Mouse (Mus musculus) urinary bladder, postnatal 36 days (tissue): ENCODE results near the gene Pygb.

Experiments
- DNase-seq, 2 experiments: peaks; one replicate each; pipeline ENCODE4 v3.0.0; 2022; ENCODE audit warnings: low spot score in 2 of 2, mixed read lengths in 1 of 2

Pygb gene

DNA sequence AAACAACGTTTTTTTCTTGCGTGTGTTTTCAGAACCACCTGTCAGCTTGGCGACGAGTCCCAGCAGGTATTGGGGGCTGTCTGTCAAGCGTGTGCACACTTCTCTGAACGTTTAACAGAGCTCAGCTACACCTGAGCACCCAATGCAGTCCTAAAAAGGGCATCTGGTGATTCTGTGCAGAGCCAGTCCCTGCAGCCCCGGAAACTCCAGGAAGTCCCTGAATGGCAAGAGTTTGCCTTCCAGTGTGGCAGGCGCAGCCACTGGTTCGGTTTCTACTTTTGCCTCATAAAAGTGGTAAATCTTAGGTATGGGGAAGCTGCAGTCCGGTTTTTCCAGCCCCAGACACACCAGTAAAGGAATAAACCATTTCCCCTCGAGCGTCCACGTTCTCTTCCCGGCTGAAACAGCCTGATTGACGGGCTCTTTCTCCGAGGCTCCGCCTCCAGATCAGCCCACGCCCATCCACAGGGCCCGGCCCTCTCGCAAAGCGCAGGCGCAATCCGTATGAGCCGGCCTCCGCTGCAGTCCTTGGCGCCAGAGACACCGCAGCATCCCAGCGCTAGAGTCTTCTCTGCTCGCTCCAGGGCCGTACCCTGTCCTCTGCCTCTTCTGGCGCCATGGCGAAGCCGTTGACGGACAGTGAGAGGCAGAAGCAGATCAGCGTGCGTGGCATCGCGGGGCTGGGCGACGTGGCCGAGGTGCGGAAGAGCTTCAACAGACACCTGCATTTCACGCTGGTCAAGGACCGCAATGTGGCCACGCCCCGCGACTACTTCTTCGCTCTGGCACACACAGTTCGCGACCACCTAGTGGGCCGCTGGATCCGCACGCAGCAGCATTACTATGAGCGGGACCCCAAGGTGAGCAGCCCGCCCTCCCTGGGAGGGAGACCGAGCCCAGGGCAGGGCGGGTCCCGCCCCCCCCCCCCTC lies at the start of gene Pygb:
Gene Pygb, plus strand, starts transcription at position 485 of the 930 bp plus-strand sequence.
- peak; percentile 79 to 82 for DNase-seq

DNA sequence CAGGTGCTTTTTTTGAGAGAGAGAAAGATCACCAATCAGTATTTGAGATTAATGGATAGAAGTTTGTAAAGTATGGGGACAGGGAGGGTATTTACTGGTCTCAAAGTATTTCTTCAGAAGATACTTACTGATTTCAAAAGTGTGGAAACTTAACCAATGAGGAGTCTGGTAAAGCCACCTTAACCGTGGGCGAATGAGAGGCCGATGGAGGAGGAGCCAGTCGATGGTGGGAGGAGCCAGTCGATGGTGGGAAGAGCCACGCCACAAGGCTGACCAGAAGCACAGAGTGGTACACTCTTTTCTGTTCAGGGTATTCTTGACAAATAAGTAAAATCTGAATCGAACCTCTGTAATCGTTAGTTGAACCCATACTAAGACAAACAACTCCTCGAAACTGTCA lies 48.7 kb upstream of the Pygb start:
- DNase-seq = no peak

- DNase-seq = no peak
These were observed 46.2 kb upstream of the Pygb start for GRCm38 (mm10) chr2:150740145-150740841.

GRCm38 (mm10) chr2:150741405-150741804 lies 45.1 kb upstream of the Pygb start:
- no peak for DNase-seq

GRCm38 (mm10) chr2:150745016-150745415 lies 41.5 kb upstream of the Pygb start:
- no peak for DNase-seq

DNA sequence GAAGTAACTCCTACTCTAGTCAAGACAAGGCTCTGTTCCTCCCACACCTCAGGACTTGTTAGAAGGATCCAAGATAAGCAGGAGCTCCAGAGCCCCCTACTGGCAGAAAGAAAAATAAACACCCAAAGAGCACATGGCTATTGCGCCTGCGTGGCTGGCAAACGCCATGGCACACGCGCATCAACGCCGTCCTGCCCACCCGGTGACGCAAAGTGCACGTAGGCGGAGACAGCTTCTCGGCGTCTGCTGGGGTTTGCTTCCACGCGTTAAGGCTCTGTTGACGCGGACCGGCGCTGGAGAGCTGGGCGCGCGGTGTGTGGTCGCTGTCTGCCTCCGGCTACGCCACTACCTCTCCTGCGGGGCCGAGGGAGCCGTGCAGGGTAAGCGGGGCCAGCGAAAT lies 37.7 kb upstream of the Pygb start, which contains the start of gene Entpd6:
Gene Entpd6, plus strand, starts transcription at position 189 of the 400 bp plus-strand sequence.
- peak; percentile 94 to 96 for DNase-seq

- DNase-seq = peak in 1 of 2 experiments; percentile 27
These were observed 37.3 kb upstream of the Pygb start for GRCm38 (mm10) chr2:150749283-150749682.

GRCm38 (mm10) chr2:150750129-150750979 lies 36.2 kb upstream of the Pygb start:
- peak in 1 of 2 experiments; percentile 17 for DNase-seq

- DNase-seq = no peak
These were observed 31.5 kb upstream of the Pygb start for GRCm38 (mm10) chr2:150755016-150755415.

GRCm38 (mm10) chr2:150761476-150761875 lies 25.1 kb upstream of the Pygb start:
- DNase-seq = no peak

GRCm38 (mm10) chr2:150765619-150766018 lies 20.9 kb upstream of the Pygb start:
- no peak for DNase-seq

DNA sequence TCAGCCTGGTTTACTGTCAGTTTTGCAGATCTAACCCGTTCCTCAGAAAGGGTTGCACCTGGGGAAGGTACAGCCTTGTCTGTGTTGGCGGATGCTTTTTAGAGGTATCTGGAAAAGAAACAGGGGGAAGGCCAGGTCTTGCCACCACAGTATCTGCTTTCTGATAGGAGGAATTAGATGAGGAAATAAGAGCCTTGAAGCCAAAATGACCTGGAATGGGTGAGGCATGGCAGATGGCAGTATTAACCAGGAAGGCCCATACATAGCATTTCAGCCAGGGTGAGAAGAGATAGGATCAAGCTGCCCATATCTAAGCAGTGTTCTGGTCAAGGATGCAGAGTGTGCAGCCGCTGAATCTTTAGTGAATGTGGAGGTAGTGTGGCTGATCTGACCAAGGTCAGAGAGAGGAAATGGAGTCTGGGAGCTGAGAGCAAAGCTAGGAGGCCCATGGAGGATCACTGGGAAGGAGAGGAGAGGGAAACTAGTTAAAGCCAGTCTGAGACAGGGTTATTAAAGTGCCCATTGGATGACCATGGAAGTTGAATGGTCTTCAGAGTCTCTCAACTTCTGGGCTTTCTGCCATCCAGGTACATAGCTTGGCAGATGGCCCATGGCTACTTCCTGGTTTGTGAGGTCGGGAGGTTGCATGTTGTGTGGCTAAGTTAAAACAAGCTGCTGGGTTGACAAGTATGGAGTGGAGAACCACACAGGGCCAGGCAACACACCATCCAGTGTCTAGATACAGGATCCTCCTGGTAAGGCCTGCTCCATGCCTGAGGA lies 20.3 kb upstream of the Pygb start:
- DNase-seq = no peak

DNA sequence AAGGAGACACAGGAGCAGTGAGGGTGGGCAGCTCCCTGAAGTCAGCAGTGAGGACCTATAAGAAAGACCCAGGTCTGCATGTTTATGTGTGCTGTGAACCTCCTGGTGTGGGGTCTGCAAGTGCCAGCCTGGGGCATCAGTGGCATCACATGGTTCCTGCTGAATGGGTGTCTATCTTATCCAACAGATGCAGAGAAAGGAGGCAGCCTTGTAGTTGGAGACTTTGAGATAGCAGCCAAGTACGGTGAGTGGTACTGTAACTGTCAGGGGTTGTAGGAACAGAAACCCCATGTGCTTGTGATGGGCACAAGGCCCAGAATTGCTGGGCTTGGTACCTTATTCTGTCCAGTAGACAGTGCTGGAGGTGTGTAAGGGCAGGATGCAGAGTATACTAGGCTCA lies 17.9 kb upstream of the Pygb start:
- DNase-seq = no peak

DNA sequence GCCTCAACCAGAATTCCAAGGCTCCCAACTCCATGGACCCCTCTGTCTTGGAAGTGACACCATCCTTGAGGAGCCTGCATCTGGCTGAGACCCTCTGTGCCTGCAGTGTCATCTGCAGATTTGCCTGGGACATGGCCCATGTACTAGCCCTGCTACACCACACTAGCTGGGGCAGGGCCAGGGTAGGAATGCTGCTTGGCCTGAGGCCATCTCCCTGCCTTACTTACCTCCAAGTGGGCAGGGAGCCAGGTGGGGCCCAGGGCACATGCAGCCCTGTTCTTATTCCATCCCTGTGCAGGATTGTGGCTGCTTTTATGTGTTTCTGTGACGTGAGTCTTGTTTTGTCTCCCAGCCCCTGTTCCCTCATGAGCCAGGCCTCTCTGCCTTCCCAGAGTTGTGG lies 15.8 kb upstream of the Pygb start:
- peak; percentile 86 to 90 for DNase-seq

GRCm38 (mm10) chr2:150771169-150771568 lies 15.4 kb upstream of the Pygb start:
- no peak for DNase-seq

GRCm38 (mm10) chr2:150771996-150772395 lies 14.5 kb upstream of the Pygb start:
- DNase-seq = no peak

GRCm38 (mm10) chr2:150772466-150773119 lies 13.9 kb upstream of the Pygb start:
- no peak for DNase-seq

DNA sequence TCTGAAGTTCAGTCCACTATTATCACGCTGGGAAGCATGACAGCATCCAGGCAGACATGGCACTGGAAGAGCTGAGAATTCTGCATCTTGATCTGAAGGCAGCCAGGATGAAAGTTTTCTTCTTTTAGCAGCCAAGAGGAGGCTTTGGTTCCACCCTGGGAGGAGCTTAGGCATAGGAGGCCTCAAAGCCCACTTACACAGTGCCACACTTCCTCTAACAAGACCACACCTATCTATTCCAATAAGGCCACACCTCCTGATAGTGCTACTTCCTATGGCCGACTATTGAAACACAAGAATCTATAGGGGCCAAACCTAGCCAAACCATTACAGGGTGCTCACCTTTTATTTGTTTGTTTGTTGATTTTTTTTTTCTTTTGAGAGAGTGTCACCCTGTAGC lies 3.7 kb upstream of the Pygb start:
- DNase-seq = no peak

- no peak for DNase-seq
These were observed 768 bp downstream of the Pygb start for GRCm38 (mm10) chr2:150787234-150787771.
